Mouse (Mus musculus) heart, embryonic 11.5 days (tissue): ENCODE measurements at regions not wholly inside any gene's neighbourhood (a gene's known extent, or its start where the extent isn't known, plus 50 kb on each side); places are given as distances from the start of the nearest gene placed in this dataset.

Experiments used
- ATAC-seq: fragments of 200-750 bp; cut with Nextera tagmentation; replicated peaks from 2 replicates; pipeline ENCODE4 v1.8.0; 2017; ENCODE audit warnings: moderate library complexity; ENCODE audit not compliant: insufficient number of reproducible peaks, low FRiP score, low TSS enrichment
- H3K27ac ChIP-seq: fragments of 300-500 bp; sonication (generic); 2 replicates; pipeline ENCODE4 v1.5.1; 2014; ENCODE audit warnings: mild to moderate bottlenecking, low read depth, low read length
- H3K27me3 ChIP-seq: fragments of 300-500 bp; sonication (generic); 2 replicates; pipeline ENCODE4 v1.6.1; 2014; ENCODE audit warnings: mild to moderate bottlenecking, low read length, mixed read lengths; ENCODE audit not compliant: control insufficient read depth, insufficient read depth
- H3K36me3 ChIP-seq: fragments of 300-500 bp; sonication (generic); 2 replicates; pipeline ENCODE4 v1.6.1; 2014; ENCODE audit warnings: mild to moderate bottlenecking, low read length, moderate library complexity, mixed read lengths; ENCODE audit not compliant: control insufficient read depth, insufficient read depth
- H3K4me1 ChIP-seq: fragments of 300-500 bp; sonication (generic); 2 replicates; pipeline ENCODE4 v1.6.1; 2014; ENCODE audit warnings: low read length; ENCODE audit not compliant: control insufficient read depth, insufficient read depth
- H3K4me2 ChIP-seq: fragments of 300-500 bp; sonication (generic); 2 replicates; pipeline ENCODE4 v1.6.1; 2014; ENCODE audit warnings: mild to moderate bottlenecking, moderate library complexity
- H3K4me3 ChIP-seq: fragments of 300-500 bp; sonication (generic); 2 replicates; pipeline ENCODE4 v1.5.1; 2014; ENCODE audit warnings: low read depth, low read length
- H3K9ac ChIP-seq: fragments of 300-500 bp; sonication (generic); 2 replicates; pipeline ENCODE4 v1.6.1; 2014; ENCODE audit warnings: mild to moderate bottlenecking, low read depth, low read length, moderate library complexity
- H3K9me3 ChIP-seq: fragments of 300-500 bp; sonication (generic); replicated peaks from 2 replicates; pipeline ENCODE4 v1.6.1; 2016; ENCODE audit warnings: low read length; ENCODE audit not compliant: control insufficient read depth
- WGBS: fragments of 180-500 bp; shearing (Covaris S2); extraction: QIAGEN DNeasy Blood & Tissue Kit; methylation state at CpG from one replicate; pipeline ENCODE4 v1.1.7; 2014; ENCODE audit not compliant: insufficient replicate concordance; 5-methylcytosine and 5-hydroxymethylcytosine counted together

- 67% methylated on average over 6 of the region's 6 CpGs for WGBS
- ATAC-seq = no peak
Measured at GRCm38 (mm10) chr12:69453544-69453943, 81.3 kb upstream of the Gm9887 start.

GRCm38 (mm10) chr12:69452986-69453385, 80.7 kb upstream of the Gm9887 start:
- Histone ChIP-seq H3K27ac (no peak overlapping the region), H3K4me3 (no peak overlapping the region), H3K9ac (no peak overlapping the region), H3K27me3 (no peaks in the 10 kb centered on the region), H3K36me3 (no peaks in the 10 kb centered on the region), H3K4me2 (no peak overlapping the region), H3K4me1 (no peaks in the 10 kb centered on the region), H3K9me3 (no peaks in the 10 kb centered on the region)
- ATAC-seq = no peak
- 90% methylated on average over 10 of the region's 10 CpGs for WGBS

More at GRCm38 (mm10) chr12:69453544-69453943, 81.3 kb upstream of the Gm9887 start:
- Histone ChIP-seq H3K36me3 (no peaks in the 10 kb centered on the region), H3K4me2 (no peak overlapping the region), H3K27ac (no peak overlapping the region), H3K4me3 (no peak overlapping the region), H3K9ac (no peak overlapping the region), H3K27me3 (no peaks in the 10 kb centered on the region), H3K9me3 (no peaks in the 10 kb centered on the region), H3K4me1 (no peaks in the 10 kb centered on the region)

GRCm38 (mm10) chr12:69451110-69451509, 78.9 kb upstream of the Gm9887 start:
- no peaks in the 10 kb centered on the region for H3K36me3 ChIP-seq
- no peak overlapping the region for H3K4me3 ChIP-seq
- no peak overlapping the region for H3K4me2 ChIP-seq
- H3K27ac ChIP-seq = no peak overlapping the region
- no peak overlapping the region for H3K9ac ChIP-seq
- no peaks in the 10 kb centered on the region for H3K9me3 ChIP-seq
- H3K4me1 ChIP-seq = peaks cover 7% of the 10 kb centered on the region; the same call in 1 of the 2 replicates
- H3K27me3 ChIP-seq = no peaks in the 10 kb centered on the region
- 51% methylated on average over 6 of the region's 6 CpGs for WGBS
- ATAC-seq = no peak

- H3K4me2 ChIP-seq = no peak overlapping the region
- H3K27me3 ChIP-seq = no peaks in the 10 kb centered on the region
- H3K4me1 ChIP-seq = peaks cover 7% of the 10 kb centered on the region; the same call in 1 of the 2 replicates
- H3K9me3 ChIP-seq = no peaks in the 10 kb centered on the region
- 60% methylated on average over 14 of the region's 14 CpGs for WGBS
- H3K27ac ChIP-seq = peak overlapping the region; percentile 3; the same call in 1 of the 2 replicates
- no peak overlapping the region for H3K9ac ChIP-seq
- H3K4me3 ChIP-seq = no peak overlapping the region
- no peaks in the 10 kb centered on the region for H3K36me3 ChIP-seq
- no peak for ATAC-seq
Measured at GRCm38 (mm10) chr12:69447962-69448767, 75.9 kb upstream of the Gm9887 start.

- Histone ChIP-seq H3K4me3 (no peak overlapping the region), H3K4me1 (peaks cover 7% of the 10 kb centered on the region; the same call in 1 of the 2 replicates), H3K36me3 (no peaks in the 10 kb centered on the region), H3K9me3 (no peaks in the 10 kb centered on the region), H3K4me2 (no peak overlapping the region), H3K9ac (no peak overlapping the region), H3K27me3 (no peaks in the 10 kb centered on the region), H3K27ac (no peak overlapping the region)
- ATAC-seq = no peak
- WGBS = 62% methylated on average over 9 of the region's 9 CpGs
Measured at GRCm38 (mm10) chr12:69447322-69447827, 75.1 kb upstream of the Gm9887 start.

DNA sequence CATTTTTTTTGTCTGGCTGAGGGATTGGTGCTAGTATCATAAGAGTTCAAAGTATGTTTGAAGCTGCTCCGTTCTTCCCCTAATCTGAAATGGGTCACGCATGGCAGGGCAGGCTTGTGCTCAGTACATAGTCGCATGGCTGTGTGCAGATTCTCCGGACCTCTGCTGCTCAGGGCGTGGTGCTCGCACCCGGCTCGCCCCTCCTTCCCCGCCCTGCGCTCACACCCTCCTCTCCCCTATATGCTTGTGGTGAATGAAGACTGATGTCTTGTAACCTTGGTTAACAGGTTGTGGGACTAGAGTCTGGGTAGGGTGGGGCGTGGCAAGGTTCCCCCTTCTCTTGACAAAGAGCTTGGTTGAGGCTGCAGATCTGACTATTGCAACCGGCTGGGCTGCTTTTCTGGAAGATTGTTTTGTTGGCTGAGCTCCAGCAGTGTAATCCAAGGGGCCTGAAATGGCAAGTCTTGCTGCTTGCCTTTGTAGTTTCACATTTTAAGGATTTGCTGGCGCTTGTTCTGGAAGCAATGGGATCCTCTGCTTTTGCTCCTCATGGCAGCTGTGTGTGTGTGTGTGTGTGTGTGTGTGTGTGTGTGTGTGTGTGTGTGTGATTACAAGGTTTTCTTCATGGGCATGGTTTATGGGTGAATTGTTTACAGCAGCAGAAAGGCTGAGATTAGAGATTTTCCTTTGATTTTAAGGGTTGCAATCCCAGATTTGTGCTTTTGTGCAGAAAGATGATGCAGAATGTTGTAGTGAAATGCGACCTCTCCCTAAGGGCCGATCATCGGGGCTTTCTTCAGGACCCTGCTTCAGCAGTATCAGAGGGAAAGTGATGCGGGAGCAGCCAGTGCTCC, 74.4 kb upstream of the Gm9887 start:
- no peaks in the 10 kb centered on the region for H3K36me3 ChIP-seq
- WGBS = 54% methylated on average over 17 of the region's 17 CpGs
- H3K4me1 ChIP-seq = peaks cover 7% of the 10 kb centered on the region; the same call in 1 of the 2 replicates
- no peak overlapping the region for H3K4me3 ChIP-seq
- H3K27me3 ChIP-seq = no peaks in the 10 kb centered on the region
- peak overlapping the region; percentile 46; the same call in 1 of the 2 replicates for H3K27ac ChIP-seq
- ATAC-seq = 0 out of 2 replicates have a peak, but pooled peaks have one; percentile 35
- no peaks in the 10 kb centered on the region for H3K9me3 ChIP-seq
- H3K9ac ChIP-seq = peak overlapping the region; percentile 52
- peak overlapping the region; percentile 52 for H3K4me2 ChIP-seq

- no peaks in the 10 kb centered on the region for H3K27me3 ChIP-seq
- no peaks in the 10 kb centered on the region for H3K9me3 ChIP-seq
- peak overlapping the region; percentile 52 for H3K4me2 ChIP-seq
- H3K27ac ChIP-seq = no peak overlapping the region; the same call in 1 of the 2 replicates
- H3K4me3 ChIP-seq = no peak overlapping the region
- H3K9ac ChIP-seq = peak overlapping the region; percentile 52
- H3K4me1 ChIP-seq = peaks cover 7% of the 10 kb centered on the region; the same call in 1 of the 2 replicates
- 0 out of 2 replicates have a peak, but pooled peaks have one; percentile 22 for ATAC-seq
- no peaks in the 10 kb centered on the region for H3K36me3 ChIP-seq
- 57% methylated on average over 10 of the region's 10 CpGs for WGBS
Measured at GRCm38 (mm10) chr12:69446085-69446467, 73.8 kb upstream of the Gm9887 start.

DNA sequence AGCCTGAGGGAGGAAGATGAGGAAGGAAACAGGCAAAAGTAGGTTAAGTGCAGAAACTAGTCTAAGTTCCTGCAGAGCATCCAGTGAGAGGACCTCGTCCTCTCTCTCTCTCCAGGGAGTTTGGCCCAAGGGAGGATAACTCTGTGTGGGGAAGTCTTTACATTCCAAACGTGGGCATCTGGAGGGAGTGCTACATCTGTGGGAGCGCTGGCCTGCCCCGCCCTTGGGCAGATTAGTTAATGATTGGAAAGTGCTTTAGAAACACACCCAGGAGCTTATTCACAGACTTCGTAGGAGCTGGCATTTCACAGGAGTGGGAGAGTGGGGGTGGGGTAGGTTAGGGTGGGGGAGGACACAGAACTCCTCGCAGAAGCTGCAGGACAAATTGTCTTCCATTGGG, 70.1 kb upstream of the Gm9887 start:
- H3K27ac ChIP-seq = no peak overlapping the region
- ATAC-seq = no peak
- 21% methylated on average over 6 of the region's 6 CpGs for WGBS
- peaks cover 3% of the 10 kb centered on the region; the same call in 1 of the 2 replicates for H3K4me1 ChIP-seq
- H3K9ac ChIP-seq = no peak overlapping the region
- H3K36me3 ChIP-seq = no peaks in the 10 kb centered on the region
- H3K4me2 ChIP-seq = no peak overlapping the region
- H3K4me3 ChIP-seq = no peak overlapping the region
- no peaks in the 10 kb centered on the region for H3K27me3 ChIP-seq
- H3K9me3 ChIP-seq = no peaks in the 10 kb centered on the region
